Mouse (Mus musculus) kidney, adult 8-10 months (tissue): ENCODE measurements around the gene Prss29.

Experiments
- DNase-seq, 2 experiments: peaks; one replicate each; pipeline ENCODE4 v3.0.0; 2022

Gene Prss29

DNA sequence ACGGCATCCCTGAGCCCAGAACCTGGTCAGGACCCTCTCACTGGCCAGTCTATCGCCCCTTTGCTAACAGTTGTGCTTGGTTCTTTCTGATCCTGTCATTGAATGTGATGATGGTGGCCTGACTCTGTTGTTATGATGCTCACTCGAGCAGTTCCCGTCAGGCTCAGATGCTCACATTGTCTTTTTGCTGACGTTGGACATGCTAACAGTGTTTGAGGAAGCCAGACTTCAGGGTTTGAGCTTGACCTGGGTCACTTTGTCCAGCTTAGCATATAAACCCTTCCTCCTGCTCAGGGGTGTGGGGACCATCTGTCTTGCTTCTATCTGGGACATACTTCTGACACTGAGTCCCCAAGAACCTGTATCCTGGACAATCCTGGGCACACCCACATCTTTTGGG is at the start of gene Prss29:
Prss29 (plus strand) TSS at position 301 of the 400 bp plus-strand sequence.
- DNase-seq = no peak

DNA sequence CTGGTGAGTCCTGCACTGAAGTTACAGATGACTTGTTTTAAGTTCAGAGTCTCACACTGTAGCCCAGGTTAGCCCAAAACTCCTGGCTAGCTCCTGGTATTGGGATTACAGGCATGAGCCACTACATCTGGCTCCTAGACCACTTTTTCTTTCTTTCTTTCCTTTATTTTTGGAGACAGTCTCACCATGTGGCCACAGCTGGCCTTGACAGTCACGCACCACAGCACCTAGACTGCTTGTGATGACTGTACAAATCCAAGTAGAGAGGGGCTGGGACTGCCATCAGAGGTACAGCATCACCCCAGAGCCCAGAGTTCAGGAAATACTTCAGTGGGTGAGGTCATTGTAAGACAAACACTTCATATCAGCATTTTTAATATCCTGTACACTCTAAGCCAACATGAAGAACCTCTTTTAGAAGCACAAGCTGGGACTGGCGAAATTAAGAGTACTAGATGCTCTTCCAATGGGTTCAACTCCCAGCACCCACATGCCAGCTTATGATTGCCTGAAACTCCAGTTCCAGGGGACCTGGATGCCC is 47.6 kb upstream of the Prss29 start:
- no peak for DNase-seq

DNA sequence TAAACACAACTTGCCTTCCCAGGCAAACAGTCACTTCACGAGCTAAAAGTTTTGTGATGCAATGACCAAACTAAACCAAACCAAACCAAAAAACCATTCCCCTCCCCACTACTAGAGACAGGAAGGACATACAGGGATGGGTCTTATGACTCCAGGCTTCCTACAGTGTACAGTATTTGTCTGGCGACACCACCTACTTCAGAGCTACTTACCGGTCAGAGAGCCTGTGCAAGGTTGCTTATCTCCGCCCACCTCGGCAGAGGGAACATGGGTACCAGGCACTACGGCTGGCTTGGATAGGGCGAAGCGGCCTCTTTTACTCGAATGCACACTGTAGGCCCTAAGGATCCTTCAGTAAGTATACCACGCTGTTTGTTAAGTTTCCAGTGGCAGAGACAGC is 46.1 kb upstream of the Prss29 start:
- DNase-seq = peak in 1 of 2 experiments; percentile 28

DNA sequence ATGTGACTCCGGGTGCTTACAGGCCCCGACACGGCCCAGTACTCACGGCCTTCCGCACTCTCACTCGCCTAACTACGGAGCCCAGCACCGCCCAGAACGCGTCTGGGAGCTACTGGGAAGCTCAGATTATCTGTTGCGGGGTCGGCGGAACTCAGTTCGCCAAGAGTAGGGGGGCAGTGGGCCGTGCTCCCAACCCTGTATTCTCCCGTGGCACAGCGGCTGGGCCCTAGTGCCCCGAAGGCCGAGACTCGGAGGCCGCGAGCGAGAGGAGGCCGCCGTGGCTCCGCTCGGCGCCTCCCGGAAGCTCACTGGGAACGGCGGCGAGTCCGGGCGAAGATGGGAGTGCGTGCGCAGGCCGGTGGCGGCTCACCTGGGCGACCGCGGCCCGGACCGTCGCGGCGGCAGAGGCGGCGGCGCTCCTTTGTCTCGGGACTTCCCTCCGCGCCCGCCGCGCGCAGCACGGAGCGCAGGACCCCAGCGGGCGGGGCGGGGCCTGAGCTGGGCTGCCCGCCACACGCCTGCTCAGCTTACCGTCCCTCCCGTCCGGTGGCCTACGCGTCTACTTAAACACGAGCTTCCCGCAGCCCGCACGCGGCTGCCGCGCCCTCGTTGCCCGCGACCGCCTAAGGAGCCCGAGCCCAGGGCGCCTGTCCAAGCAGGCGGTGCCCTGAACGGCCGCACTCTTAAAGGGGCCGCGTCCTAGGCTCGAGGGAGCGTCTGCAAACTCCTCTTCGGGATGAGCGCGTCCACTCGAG is 45.3 kb upstream of the Prss29 start:
- peak; percentile 54 to 90 for DNase-seq

DNA sequence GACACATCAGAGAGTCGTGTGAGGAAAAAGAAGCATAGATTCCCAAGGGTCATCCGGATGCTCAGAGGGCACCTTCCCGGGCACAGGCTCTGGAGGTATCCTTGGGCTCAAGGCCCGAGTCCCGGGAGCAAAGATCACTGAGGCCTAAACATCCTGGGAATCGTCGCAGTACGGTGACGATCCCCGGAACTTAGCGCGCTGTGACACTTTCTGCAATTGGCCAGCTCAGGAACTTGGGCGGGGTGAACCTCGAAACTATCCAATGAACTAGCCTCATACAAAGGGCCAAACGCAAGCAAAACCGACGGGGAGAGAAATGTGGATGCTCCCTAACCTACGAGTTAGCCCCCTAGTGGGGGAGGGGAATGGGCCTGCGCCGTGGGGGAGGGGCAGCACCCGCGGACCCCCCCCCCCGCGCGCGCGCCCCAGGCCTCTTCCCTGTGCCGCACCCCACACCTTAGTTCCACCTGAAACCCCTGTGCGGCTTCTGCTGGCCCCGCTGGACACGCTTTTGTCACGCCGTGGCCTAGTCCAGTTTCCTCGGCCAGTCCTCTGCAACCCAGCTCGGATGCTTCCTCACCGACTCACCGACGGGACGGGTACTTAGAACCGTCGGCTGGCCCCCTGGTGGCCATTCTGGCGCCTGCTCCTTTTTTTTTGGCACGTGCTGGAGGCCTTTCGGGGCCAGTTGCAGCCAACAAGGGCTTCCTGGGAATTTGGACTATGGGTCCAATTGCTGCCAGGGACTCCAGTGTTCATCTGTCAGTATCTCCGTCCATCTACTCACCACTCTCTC is 44.5 kb upstream of the Prss29 start:
- peak; percentile 97 to 98 for DNase-seq

DNA sequence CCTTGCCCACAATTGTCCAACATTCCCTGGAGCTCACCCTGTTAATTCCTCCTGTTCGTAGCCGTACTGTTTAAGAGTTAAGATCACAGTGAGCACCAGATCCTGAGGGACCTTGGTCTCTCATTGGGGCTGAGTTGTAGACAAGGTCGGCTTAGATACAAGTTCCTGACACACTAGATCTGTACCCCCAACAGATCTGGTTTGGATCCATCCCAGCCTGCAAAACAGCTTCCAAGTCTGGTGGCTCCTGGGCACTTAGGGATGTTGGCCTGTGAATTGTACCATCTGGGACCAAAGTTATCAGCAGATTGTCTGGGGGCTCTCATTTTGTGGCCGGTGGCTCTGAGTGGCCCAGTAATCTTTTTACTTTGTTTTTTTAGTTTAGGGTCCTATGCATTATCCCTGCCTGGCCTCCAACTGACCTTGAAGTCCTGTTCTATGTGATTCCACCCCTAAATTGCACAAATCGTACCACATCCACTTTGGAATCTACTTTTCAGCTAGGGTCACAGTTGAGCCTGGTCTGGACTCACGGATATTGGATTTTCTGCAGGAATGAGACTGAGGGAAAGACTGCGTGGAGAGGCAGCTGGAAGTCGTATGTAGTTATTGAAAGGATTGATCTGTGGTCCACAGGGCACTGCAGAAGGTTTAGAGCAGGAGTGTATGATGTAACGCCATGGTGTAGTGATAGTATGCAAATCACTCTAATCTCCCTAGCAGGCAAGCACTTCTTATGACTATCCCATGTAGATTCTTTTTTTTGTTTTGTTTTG is 43.7 kb upstream of the Prss29 start, which contains the start of gene Ube2i:
Ube2i (minus strand) TSS at position 52 of the 776 bp plus-strand sequence.
- no peak for DNase-seq

DNA sequence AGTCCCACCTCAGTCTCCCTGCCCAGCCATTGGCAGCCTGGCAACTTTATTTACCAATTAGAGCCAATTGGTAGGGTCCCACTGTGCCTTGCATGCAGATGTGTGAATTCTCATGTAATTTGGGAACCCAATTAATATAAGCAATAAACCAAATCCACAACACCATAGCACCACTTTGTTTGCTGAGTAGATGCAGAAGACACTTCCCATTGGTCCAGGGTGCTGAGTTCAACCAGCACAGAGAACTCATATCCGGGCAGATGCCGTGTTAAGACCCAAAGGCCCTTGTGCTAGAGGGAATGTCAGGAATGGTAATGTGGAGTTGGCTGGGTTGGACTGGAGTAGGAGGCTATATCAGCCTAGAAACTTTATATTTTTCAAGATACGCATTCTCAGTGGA is 42.6 kb upstream of the Prss29 start:
- no peak for DNase-seq

DNA sequence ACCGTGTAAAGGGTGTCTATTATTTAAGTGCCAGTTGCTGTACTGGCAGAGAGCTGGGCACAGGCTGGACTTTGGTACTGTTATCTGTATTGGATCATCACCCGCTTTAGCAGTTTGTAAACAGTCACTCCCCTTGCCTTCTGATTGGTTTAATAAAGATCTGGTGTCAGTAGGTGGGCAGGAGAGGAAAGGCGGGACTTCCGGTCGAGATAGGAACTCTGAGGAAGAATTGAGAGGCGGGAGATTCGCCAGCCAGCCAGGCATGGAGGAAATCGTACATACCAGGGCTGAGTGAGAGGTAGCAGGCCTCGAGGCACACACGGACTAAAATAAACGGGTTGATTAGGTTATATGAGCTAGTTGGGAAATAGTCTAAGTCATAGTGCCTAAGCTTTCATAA is 36.3 kb upstream of the Prss29 start:
- DNase-seq = peak; percentile 77 to 87

DNA sequence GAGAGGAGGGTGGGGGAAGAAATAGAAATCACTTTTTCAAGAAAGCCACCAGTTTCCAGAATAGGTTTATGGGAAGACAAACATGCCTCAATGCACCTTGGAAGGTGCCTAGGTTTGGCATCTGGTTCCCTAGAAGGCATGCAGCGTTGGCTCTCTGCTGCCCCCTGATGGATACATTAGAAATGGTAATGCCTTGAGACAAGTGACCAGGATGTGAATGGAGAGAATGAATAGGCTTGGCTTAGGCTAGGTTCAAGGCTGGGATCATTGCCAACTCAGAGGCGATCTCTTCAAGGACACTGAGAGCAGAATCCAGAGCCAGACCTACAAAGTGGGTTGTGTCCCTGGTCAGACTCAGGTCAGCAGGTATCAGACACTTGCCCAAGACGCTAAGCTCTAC is 33.4 kb upstream of the Prss29 start:
- DNase-seq = peak; percentile 87 to 88

DNA sequence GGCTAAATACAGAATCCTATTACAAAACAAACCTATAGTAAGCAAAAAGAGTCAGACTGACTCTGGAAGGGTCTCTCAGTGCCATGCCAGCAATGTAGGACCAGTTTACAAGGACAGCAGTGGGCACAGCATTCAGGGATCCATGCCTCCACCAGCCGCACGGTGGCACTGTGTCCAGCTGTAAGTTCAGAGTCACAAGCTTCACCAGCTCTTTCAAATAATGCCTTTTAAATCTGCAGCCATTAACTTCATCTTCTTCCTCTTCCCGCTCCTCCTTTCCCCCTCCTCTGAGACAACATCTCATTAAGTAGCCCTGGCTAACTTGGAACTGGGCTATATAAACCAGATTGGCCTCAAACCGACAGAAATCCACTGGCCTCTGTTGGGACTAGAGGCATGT is 29.6 kb upstream of the Prss29 start:
- peak in 1 of 2 experiments; percentile 57 for DNase-seq

DNA sequence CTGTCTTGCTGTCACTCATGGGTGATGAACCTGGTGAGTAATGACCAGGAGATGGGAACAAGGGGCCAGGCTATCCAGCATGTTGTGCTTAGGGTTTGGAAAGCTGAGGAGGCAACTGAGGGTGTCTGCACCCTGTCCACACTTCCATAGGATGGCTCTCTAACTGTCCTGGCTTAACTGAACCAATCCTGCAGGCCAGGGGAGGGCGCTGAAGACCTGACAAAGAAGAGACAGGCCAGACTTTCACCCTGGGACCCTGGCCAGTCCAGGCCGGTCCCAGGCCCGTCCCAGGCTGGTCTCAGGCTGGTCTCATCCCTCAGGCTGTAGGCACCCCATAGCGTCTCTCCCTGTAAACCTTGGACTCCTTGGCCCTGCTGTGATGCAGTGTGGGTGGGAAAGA is 28.0 kb upstream of the Prss29 start:
- DNase-seq = no peak

DNA sequence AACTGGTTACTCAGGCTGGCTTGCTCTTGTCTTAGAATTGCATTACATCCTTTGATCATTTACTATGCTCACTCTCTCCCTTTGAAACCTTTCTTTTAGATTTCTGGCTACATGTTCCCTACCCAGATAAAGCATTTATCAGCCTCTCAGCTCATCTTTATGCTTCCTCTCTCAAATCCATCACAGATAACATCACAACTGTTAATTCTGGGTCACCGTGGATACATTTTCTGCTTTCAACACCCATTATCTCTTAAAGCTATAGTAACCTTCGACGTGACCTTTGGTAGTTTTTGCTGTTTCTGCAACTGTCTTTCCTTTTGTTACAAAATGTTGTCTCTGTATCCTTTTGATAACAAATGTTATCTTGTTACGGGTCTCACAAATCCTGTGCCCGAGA is 25.0 kb upstream of the Prss29 start:
- DNase-seq = no peak

DNA sequence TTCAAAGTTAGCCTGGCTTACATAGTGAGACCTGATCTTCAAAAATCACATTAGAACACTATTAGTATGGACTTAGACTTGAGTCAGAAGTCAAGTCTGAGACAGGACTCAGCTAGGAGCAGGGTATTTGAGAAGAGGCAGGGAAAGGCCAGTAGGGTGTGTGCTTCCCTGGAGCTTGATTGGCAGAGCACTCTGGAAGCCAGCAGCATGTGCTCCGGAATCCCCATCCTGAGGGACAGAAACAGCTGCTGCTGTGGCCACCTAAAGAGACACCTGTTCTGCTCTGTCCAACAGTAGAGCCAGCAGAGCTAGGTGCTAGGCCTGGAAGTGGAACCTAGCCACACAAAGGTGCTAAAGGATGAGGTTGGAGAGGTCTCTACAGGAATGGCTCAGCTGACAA is 24.3 kb upstream of the Prss29 start:
- no peak for DNase-seq

DNA sequence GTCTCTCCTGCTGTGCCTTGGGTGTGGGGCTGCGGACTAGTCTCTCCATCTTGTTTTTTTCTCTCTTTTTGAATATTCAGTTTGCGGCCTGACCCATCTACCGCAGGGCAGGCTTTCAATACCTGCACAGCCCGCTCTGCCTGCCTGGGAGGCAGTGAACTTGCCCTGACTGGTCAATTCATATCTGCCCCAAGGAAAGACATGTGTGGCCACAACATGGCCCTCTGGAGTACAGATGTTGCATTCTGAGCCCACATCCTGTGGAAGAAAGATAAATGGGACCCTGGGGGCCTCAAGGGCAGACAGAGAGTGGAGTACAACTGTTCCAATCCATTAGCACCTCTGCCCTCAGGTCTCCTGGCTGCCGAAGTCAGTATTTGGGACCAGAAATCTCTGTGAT is 20.4 kb upstream of the Prss29 start, which contains the start of gene Prss34:
Prss34 (plus strand) TSS at position 301 of the 400 bp plus-strand sequence.
- no peak for DNase-seq

DNA sequence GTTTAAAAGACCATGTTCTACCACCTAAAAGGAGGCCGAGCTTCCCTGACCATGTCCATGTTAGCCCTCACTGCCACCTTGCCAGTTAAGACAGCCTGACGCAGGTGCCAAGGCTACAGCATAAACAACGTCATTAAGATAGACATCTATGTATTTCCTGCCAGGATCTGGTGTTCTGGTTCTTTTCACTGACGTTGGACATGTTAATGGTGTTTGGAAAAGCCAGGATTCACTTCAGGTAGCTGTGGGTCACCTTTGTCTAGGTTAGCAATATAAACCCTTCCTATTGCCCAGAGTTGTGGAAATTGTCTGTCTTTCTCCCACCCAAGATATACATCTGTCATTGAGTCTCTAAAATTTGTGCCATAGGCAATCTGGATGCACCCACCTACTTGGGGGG is 10.1 kb upstream of the Prss29 start, which contains the start of gene Prss28:
Prss28 (plus strand) TSS at position 301 of the 400 bp plus-strand sequence.
- no peak for DNase-seq

DNA sequence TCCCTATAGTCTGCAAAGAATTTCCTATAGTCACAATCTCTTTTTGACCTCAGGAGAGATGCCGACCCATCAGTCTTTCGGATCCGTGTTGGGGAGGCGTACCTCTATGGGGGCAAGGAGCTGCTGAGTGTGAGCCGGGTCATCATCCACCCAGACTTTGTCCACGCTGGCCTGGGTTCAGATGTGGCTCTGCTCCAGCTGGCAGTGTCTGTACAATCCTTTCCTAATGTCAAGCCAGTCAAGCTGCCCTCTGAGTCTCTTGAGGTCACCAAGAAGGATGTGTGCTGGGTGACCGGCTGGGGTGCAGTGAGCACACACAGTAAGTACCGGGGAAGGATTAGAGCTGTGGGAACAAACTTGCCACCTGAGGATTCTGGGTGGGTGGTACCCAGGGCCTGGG is 2.4 kb downstream of the Prss29 start:
- DNase-seq = peak; percentile 48 to 50

DNA sequence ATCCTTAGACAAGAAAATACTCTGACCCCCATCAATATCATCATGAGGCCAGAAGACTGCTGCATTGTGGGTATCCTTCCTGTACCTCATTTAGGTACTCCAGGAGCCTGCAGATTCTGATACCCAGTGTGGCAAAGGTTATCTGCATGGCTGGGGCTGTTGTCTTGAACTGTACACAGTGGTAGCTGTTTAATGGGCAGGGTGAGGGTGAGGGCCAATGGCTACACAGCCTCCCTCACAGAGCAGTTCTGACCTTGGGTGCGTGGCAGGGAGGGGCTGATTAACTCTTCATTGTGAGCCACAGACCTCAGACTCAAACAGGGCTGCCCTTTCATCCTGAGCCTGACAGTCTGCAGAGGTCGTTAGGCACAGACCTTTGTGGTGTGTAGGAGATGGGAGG is 4.5 kb downstream of the Prss29 start:
- DNase-seq = no peak

DNA sequence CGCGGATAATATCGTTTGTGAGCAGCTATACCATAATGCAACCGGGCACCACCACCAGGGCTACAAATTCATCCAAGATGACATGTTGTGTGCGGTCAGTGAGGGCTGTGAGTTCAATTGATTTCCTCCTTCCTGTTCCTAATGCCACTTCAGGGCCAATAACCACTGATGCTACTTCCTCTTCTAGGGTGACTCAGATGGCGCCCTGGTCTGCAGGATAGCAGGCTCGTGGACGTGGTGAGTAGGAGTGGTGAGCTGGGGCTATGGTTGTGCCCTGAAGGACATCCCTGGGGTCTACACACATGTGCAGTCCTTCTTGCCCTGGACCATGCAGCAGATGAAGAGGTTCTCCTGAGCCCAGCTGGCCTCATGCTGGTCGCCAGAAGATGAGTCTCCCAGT is 13.9 kb downstream of the Prss29 start:
- no peak for DNase-seq

DNA sequence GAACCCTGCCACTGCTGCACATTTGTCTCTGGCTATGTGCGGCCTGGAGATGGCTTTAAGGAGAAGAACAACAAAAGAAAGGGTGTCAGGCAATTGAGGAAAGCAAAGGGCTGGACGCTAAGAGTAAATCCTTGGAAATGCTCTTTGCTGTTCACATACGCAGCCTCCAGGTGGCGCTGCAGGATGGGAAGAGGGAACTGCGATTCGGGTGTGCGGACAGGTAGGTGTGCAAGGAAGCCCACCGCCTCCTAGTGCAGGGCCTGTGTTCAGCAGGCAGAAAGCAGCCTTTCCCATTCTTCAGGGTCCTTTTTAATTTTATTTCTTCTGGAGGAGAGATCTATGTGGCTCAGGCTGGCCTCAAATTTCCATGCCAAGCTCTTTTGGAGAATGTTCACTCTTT is 15.5 kb downstream of the Prss29 start:
- peak in 1 of 2 experiments; percentile 41 for DNase-seq

DNA sequence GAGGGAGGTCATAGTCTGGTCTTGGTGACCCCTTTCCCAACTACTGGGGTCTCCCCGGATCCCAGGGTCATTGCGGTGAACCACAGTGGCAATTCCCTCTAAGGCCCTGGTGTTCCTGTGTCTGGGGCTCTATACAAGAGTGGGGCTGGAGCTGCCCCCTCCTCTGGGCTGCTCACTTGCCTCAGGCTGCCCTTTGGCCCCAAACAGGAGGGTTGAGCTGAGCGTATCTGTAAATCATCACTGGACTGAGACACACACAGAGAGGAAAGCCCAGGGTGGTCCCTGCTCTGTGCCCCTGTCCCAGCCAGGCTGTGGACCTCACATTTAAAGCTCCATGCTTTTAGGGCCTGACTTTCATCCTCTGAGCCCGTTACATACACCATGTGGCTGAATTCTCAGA is 19.8 kb downstream of the Prss29 start:
- DNase-seq = peak in 1 of 2 experiments; percentile 8

DNA sequence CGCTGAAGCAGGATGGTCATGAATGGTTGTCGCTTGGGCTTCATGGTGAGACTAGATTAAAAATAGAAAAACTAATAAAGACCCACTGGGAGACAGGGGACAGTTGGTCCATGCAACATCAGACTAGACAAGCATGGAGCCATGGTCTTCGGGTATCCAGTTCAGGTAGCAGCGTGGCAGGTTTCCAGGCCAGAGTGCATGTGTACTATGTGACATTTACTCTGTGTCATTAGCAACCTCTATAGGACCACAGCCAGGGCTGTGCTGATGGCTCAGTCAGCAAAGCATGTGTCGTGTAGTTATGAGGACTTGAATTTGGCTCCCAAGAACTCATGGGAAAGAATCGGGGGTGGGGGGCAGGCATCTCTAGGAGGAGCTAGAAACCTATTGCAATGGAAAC is 21.5 kb downstream of the Prss29 start:
- no peak for DNase-seq

DNA sequence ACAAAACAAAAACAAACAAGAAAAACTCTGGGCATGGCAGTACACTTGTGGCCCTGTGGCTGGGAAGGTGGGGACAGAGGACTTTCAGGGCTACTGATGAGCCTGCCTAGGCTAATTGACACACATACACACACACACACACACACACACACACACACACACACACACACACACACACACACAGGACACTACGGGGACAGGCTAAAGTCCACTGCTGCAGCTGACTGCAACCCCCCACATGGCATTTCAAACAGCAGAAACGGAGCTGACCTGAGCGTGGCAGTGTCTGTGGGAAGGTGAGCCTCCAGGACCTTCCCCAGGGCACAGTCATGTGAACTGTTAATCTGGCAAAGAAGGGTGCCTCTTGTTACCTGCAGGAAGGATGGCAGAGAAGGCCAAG is 23.0 kb downstream of the Prss29 start:
- peak in 1 of 2 experiments; percentile 9 for DNase-seq

DNA sequence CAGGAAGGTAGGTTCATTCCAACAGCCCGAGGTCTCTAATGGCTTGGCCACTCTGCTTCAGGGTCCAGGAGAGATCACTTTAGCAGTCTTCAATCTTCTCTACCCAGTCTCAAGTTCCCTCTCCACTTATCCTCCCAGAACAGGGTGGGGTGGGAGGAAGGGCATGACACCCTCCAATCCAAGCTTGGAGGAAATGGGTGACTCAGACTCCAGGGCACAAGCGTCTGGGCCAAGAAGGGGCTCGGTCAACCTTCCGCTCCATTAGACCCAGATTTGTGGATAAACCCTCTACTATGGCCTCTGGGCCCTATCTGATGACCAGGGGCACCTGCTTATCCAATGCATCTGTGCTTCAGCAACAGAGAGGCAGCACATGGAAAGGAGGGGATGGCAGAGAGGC is 27.0 kb downstream of the Prss29 start, which contains the start of gene Tpsab1:
Tpsab1 (minus strand) TSS at position 101 of the 400 bp plus-strand sequence.
- DNase-seq = no peak
